Mouse (Mus musculus) intestine, embryonic 14.5 days (tissue): ENCODE measurements around the gene Entpd2. TPM values are rescaled to one million over a fixed set of nuclear protein-coding genes. Genes with fewer than 3 reads are reported as not detected.

Source experiments
- ATAC-seq: fragments of 200-750 bp; cut with Nextera tagmentation; replicated peaks from 2 replicates; pipeline ENCODE4 v1.8.0; 2017; ENCODE audit warnings: low read depth, moderate number of reproducible peaks, moderate TSS enrichment, moderate library complexity; ENCODE audit not compliant: low FRiP score, low TSS enrichment
- DNase-seq: peaks from one replicate; pipeline ENCODE4 v3.0.0-alpha.2; 2018; ENCODE audit warnings: low spot score
- H3K27ac ChIP-seq: fragments of 300-500 bp; sonication (generic); 2 replicates; pipeline ENCODE4 v1.5.1; 2014; ENCODE audit warnings: low read depth, mild to moderate bottlenecking, control low read depth
- H3K27me3 ChIP-seq: fragments of 300-500 bp; sonication (generic); replicated peaks from 2 replicates; pipeline ENCODE4 v1.6.1; 2014; ENCODE audit warnings: low read length, control low read depth; ENCODE audit not compliant: control insufficient read depth, insufficient read depth
- H3K36me3 ChIP-seq: fragments of 300-500 bp; sonication (generic); 2 replicates; pipeline ENCODE4 v1.6.1; 2014; ENCODE audit warnings: low read length, control low read depth; ENCODE audit not compliant: control insufficient read depth, insufficient read depth
- H3K4me1 ChIP-seq: fragments of 300-500 bp; sonication (generic); replicated peaks from 2 replicates; pipeline ENCODE4 v1.6.1; 2014; ENCODE audit warnings: low read length, control low read depth, mixed read lengths; ENCODE audit not compliant: control insufficient read depth, insufficient read depth
- H3K4me2 ChIP-seq: fragments of 300-500 bp; sonication (generic); 2 replicates; pipeline ENCODE4 v1.6.1; 2014; ENCODE audit warnings: low read length
- H3K4me3 ChIP-seq: fragments of 300-500 bp; sonication (generic); 2 replicates; pipeline ENCODE4 v1.5.1; 2014; ENCODE audit warnings: low read depth, low read length, control low read depth, mixed read lengths
- H3K9ac ChIP-seq: fragments of 300-500 bp; sonication (generic); 2 replicates; pipeline ENCODE4 v1.6.1; 2014; ENCODE audit warnings: mild to moderate bottlenecking, low read length
- H3K9me3 ChIP-seq: fragments of 300-500 bp; sonication (generic); 2 replicates; pipeline ENCODE4 v1.6.1; 2016; ENCODE audit warnings: low read length, control low read depth; ENCODE audit not compliant: control insufficient read depth
- WGBS: fragments of 180-500 bp; shearing (Covaris S2); extraction: QIAGEN DNeasy Blood & Tissue Kit; methylation state at CpG from one replicate; pipeline ENCODE4 v1.1.7; 2014; 5-methylcytosine and 5-hydroxymethylcytosine counted together
- polyA plus RNA-seq: library from polyadenylated mRNA; unstranded; fragments of >200 nt; fragmentation: Nextera tagmentation; extraction: Ambion mirVana; gene quantifications from 2 replicates; pipeline ENCODE4 v1.2.1, GENCODE M21; 2014

The Entpd2 gene
- polyA plus RNA-seq, result 5.9 and 7.4 TPM in 2 replicates

GRCm38 (mm10) chr2:25395721-25396596, at the start of gene Entpd2:
Entpd2 (plus strand) TSS chr2:25395874.
- H3K4me3 ChIP-seq, result peak within 1 kb of the TSS; percentile 41
- peak; percentile 83 for DNase-seq
- peaks cover 63% of the 10 kb centered on the region for H3K27me3 ChIP-seq
- WGBS, result 2% methylated on average over 57 of the region's 57 CpGs
- H3K27ac ChIP-seq, result no peak within 1 kb of the TSS
- peak within 1 kb of the TSS; percentile 77 for H3K4me2 ChIP-seq
- H3K36me3 ChIP-seq, result no peaks in the 10 kb centered on the region
- peaks cover 12% of the 10 kb centered on the region for H3K4me1 ChIP-seq
- no peaks in the 10 kb centered on the region for H3K9me3 ChIP-seq
- peak; percentile 74 for ATAC-seq
- peak within 1 kb of the TSS; percentile 37 for H3K9ac ChIP-seq

DNA sequence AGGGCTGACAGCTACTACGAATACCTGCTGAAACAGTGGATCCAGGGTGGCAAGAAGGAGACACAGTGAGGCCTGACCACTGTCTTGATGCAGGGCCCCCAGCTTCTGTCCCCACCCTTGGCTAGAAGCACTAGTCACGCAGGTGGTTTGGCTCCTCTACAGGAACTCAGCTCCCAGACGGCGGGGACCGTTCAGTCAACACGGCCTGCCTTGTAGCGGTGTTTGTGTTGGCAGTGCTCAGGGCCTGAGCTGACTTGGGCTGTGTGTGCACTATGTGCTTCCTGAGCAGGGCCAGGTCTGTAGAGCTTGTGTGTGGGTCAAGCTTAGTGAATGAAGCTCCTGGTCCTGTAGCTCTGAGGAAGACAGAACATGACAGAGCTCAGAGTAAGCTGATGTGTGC, 47.5 kb upstream of the Entpd2 start:
- Histone ChIP-seq H3K9ac (no peak overlapping the region), H3K4me2 (no peak overlapping the region)

DNA sequence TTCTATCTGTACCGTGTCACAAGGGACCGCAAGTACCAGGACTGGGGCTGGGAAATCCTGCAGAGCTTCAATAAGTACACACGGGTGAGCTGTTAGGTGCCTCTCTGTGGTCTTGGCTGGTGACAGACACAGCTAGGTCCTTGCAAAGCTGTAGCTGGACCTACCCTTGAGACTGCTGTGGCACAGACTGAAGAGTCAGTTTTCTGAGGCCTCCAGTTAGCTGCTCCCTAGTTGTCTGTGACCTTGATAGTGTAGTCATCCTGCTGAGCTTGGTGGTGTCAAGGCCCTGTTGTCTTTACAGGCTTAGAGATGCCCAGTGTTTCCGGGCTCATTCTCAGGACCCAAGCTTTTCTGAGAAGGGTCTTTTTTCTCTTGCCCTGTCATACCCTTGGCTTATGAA, 46.2 kb upstream of the Entpd2 start:
- H3K27ac ChIP-seq, result no peak overlapping the region
- no peak overlapping the region for H3K4me3 ChIP-seq
- 95% methylated on average over 4 of the region's 4 CpGs for WGBS
- H3K4me1 ChIP-seq, result no peaks in the 10 kb centered on the region
- H3K4me2 ChIP-seq, result no peak overlapping the region
- ATAC-seq (no peak), DNase-seq (no peak)
- H3K36me3 ChIP-seq, result peaks cover 87% of the 10 kb centered on the region
- H3K27me3 ChIP-seq, result no peaks in the 10 kb centered on the region
- H3K9ac ChIP-seq, result no peak overlapping the region
- no peaks in the 10 kb centered on the region for H3K9me3 ChIP-seq

More for the DNA sequence above, 47.5 kb upstream of the Entpd2 start:
- Histone ChIP-seq H3K27ac (no peak overlapping the region), H3K9me3 (no peaks in the 10 kb centered on the region), H3K36me3 (peaks cover 99% of the 10 kb centered on the region), H3K4me3 (no peak overlapping the region), H3K4me1 (no peaks in the 10 kb centered on the region), H3K27me3 (no peaks in the 10 kb centered on the region)
- DNase-seq, result no peak
- ATAC-seq, result no peak
- 94% methylated on average over 7 of the region's 7 CpGs for WGBS

- DNase-seq, result no peak
- WGBS, result 94% methylated on average over 3 of the region's 3 CpGs
- Histone ChIP-seq H3K4me2 (no peak overlapping the region), H3K27ac (no peak overlapping the region), H3K36me3 (peaks cover 75% of the 10 kb centered on the region), H3K9ac (no peak overlapping the region), H3K27me3 (no peaks in the 10 kb centered on the region), H3K4me1 (peaks cover 3% of the 10 kb centered on the region), H3K4me3 (no peak overlapping the region), H3K9me3 (no peaks in the 10 kb centered on the region)
- no peak for ATAC-seq
Measured at GRCm38 (mm10) chr2:25350701-25351100, 45.0 kb upstream of the Entpd2 start.

- WGBS, result 88% methylated on average over 6 of the region's 6 CpGs
- no peak overlapping the region for H3K4me3 ChIP-seq
- H3K4me2 ChIP-seq, result no peak overlapping the region
- H3K36me3 ChIP-seq, result peaks cover 41% of the 10 kb centered on the region
- DNase-seq, result no peak
- no peaks in the 10 kb centered on the region for H3K9me3 ChIP-seq
- no peak overlapping the region for H3K27ac ChIP-seq
- no peak for ATAC-seq
- H3K9ac ChIP-seq, result no peak overlapping the region
- no peaks in the 10 kb centered on the region for H3K27me3 ChIP-seq
- peaks cover 12% of the 10 kb centered on the region for H3K4me1 ChIP-seq
Measured at GRCm38 (mm10) chr2:25354211-25354610, 41.5 kb upstream of the Entpd2 start.

GRCm38 (mm10) chr2:25355419-25356066, 40.1 kb upstream of the Entpd2 start:
- Histone ChIP-seq H3K4me1 (peaks cover 12% of the 10 kb centered on the region), H3K36me3 (peaks cover 28% of the 10 kb centered on the region), H3K27ac (no peak overlapping the region), H3K4me3 (peak overlapping the region; percentile 40), H3K27me3 (no peaks in the 10 kb centered on the region), H3K9me3 (no peaks in the 10 kb centered on the region), H3K4me2 (peak overlapping the region; percentile 95), H3K9ac (peak overlapping the region; percentile 45)
- ATAC-seq (no peak), DNase-seq (no peak)
- WGBS, result 35% methylated on average over 18 of the region's 18 CpGs

DNA sequence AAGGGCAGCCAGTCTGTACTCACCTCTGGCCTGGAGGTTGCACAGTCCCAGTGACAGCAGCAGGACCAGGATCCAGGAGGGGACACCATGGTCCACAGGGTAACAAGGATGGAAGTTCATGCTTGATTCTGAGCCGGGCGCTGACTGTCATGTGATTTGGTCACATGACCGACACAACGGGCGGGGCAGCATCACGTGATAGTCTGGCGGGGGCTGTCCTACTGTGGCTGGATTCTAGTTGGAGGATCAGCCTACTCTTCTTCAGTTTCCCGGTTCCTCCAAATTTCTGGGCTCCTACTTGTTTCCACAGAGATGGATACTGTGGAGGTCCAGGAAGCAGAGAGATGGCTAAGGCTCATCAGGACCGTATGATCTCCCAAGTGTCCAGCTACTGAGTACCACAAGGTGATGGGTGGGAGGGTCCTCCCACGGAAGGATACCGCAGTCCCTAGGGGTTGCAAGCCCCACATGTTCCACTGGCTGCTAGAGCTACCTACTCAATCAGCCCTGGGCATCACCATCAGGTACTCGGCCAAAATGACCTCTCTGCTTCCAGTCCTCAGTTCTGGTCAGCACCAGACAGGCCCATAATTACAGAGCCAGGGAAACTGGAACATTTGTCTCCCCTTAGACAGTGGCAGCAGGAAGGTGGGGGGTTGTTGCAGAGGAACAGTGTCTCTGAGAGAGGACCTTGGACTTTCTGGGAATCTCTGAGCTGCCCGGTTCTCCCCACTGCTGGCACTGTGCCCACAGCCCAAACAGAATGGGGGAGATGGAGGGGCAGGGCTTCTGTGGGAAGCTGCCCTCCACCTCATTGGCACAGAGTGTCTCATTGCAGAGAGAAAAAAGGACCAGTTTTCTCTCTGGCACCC, 39.2 kb upstream of the Entpd2 start, which contains the start of gene Dpp7:
TSS of gene Dpp7 (minus strand) at position 152 of the 872 bp plus-strand sequence.
- no peak within 1 kb of the TSS for H3K27ac ChIP-seq
- peak within 1 kb of the TSS; percentile 45 for H3K9ac ChIP-seq
- peak within 1 kb of the TSS; percentile 95 for H3K4me2 ChIP-seq
- H3K9me3 ChIP-seq, result no peaks in the 10 kb centered on the region
- peaks cover 12% of the 10 kb centered on the region for H3K4me1 ChIP-seq
- H3K27me3 ChIP-seq, result no peaks in the 10 kb centered on the region
- WGBS, result 2% methylated on average over 13 of the region's 13 CpGs
- ATAC-seq, result peak; percentile 76
- DNase-seq, result peak; percentile 93
- H3K36me3 ChIP-seq, result peaks cover 21% of the 10 kb centered on the region
- peak within 1 kb of the TSS; percentile 40 for H3K4me3 ChIP-seq

DNA sequence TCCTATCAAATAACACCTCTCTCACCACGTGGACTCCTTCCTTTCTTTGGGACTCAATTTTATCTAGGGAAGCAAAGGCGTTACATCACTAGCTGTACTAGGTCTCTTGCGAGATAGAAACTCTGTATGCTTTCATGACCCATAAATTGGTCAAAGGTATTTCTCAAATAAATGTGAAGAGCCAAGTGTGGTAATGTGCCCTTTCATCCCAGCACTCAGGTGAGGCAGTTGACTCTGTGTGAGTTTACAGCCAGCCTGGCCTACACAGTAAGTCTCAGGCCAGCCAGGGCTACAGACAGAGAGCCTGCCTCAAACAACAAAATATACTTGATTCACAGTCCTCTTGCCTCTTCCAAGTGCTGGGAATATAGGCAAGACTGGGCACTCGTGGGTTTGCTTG, 35.8 kb upstream of the Entpd2 start:
- no peak for DNase-seq
- Histone ChIP-seq H3K36me3 (0 out of 2 replicates have a peak, but pooled peaks cover 3% of the 10 kb centered on the region), H3K27me3 (no peaks in the 10 kb centered on the region), H3K9me3 (no peaks in the 10 kb centered on the region), H3K9ac (no peak overlapping the region), H3K4me1 (peaks cover 12% of the 10 kb centered on the region), H3K27ac (no peak overlapping the region), H3K4me2 (no peak overlapping the region), H3K4me3 (no peak overlapping the region)
- 84% methylated on average over 4 of the region's 4 CpGs for WGBS
- no peak for ATAC-seq
